Mouse (Mus musculus) left cerebral cortex, adult 2 months (tissue): ENCODE results near the gene Gm17334. TPM values are rescaled to one million over a fixed set of nuclear protein-coding genes. Genes with fewer than 3 reads are reported as not detected.

Source experiments
- DNase-seq, 2 experiments: peaks; one replicate each; pipeline ENCODE4 v3.0.0; 2021 to 2022; ENCODE audit warnings: low spot score in 2 of 2, mixed read lengths in 1 of 2; ENCODE audit errors: extremely low spot score in 1 of 2
- H3K27ac ChIP-seq: fragments of 200-600 bp; 2 replicates; pipeline ENCODE4 v1.8.1; 2022
- H3K4me3 ChIP-seq: fragments of 200-600 bp; 2 replicates; pipeline ENCODE4 v1.8.1; 2022
- CTCF ChIP-seq: fragments of 200-600 bp; IDR thresholded peaks from 2 replicates; pipeline ENCODE4 v1.8.1; 2022; ENCODE audit warnings: antibody characterized with exemption, mild to moderate bottlenecking, moderate library complexity
- intact Hi-C: fragments of 180-260 bp; cut with DNase I; formaldehyde crosslinking; loops from one replicate; pipeline ENCODE4 v1.15.1; 2025
- total RNA-seq, 2 experiments: library from RNA; stranded (reverse); gene quantifications; 2 replicates each; pipeline ENCODE4 v1.2.3; 2021

The Gm17334 gene
- total RNA-seq, 2 experiments from 2014 or later: 0.52 to 1.1 TPM

- intact Hi-C loops: no loop called here
- Histone ChIP-seq H3K4me3 (no peak overlapping the region), H3K27ac (no peak overlapping the region)
- DNase-seq: no peak
- no peak; the same call in 1 of the 2 replicates for TF ChIP-seq CTCF
These were observed 21.9 kb upstream of the Gm17334 start for GRCm38 (mm10) chr11:53794671-53795557.

GRCm38 (mm10) chr11:53794015-53794414 is 21.0 kb upstream of the Gm17334 start:
- no peak overlapping the region for H3K27ac ChIP-seq
- no peak for DNase-seq
- intact Hi-C loops: no loop called here
- TF ChIP-seq CTCF: no peak
- no peak overlapping the region for H3K4me3 ChIP-seq

GRCm38 (mm10) chr11:53792986-53793385 is 20.0 kb upstream of the Gm17334 start:
- intact Hi-C loops: no loop called here
- DNase-seq: no peak
- Histone ChIP-seq H3K27ac (no peak overlapping the region), H3K4me3 (no peak overlapping the region)
- no peak for TF ChIP-seq CTCF

- Histone ChIP-seq H3K4me3 (no peak overlapping the region), H3K27ac (no peak overlapping the region)
- no peak for DNase-seq
- intact Hi-C loops: no loop called here
- no peak for TF ChIP-seq CTCF
These were observed 16.3 kb upstream of the Gm17334 start for GRCm38 (mm10) chr11:53789277-53789676.

- no peak for DNase-seq
- intact Hi-C loops: no loop called here
- Histone ChIP-seq H3K27ac (no peak overlapping the region), H3K4me3 (no peak overlapping the region)
- no peak for TF ChIP-seq CTCF
These were observed 15.2 kb upstream of the Gm17334 start for GRCm38 (mm10) chr11:53788196-53788595.

- no peak overlapping the region for H3K4me3 ChIP-seq
- TF ChIP-seq CTCF: no peak
- intact Hi-C loops: no loop called here
- DNase-seq: no peak
- no peak overlapping the region for H3K27ac ChIP-seq
These were observed 13.4 kb upstream of the Gm17334 start for GRCm38 (mm10) chr11:53786058-53787031.

- no peak for TF ChIP-seq CTCF
- no peak overlapping the region for H3K4me3 ChIP-seq
- DNase-seq: no peak
- intact Hi-C loops: no loop called here
- no peak overlapping the region for H3K27ac ChIP-seq
These were observed 12.4 kb upstream of the Gm17334 start for GRCm38 (mm10) chr11:53785311-53785936.

- no peak for DNase-seq
- no peak for TF ChIP-seq CTCF
- Histone ChIP-seq H3K27ac (no peak overlapping the region), H3K4me3 (no peak overlapping the region)
- intact Hi-C loops: no loop called here
These were observed 10.3 kb upstream of the Gm17334 start for GRCm38 (mm10) chr11:53783288-53783687.

- no peak overlapping the region for H3K27ac ChIP-seq
- intact Hi-C loops: no loop called here
- TF ChIP-seq CTCF: no peak
- no peak for DNase-seq
- no peak overlapping the region for H3K4me3 ChIP-seq
These were observed 9.0 kb upstream of the Gm17334 start for GRCm38 (mm10) chr11:53781964-53782363.

- no peak for TF ChIP-seq CTCF
- H3K4me3 ChIP-seq: no peak overlapping the region
- H3K27ac ChIP-seq: no peak overlapping the region
- intact Hi-C loops: no loop called here
- DNase-seq: no peak
These were observed 8.3 kb upstream of the Gm17334 start for GRCm38 (mm10) chr11:53781201-53781775.

- intact Hi-C loops: no loop called here
- Histone ChIP-seq H3K27ac (no peak overlapping the region), H3K4me3 (no peak overlapping the region)
- DNase-seq: no peak
- no peak for TF ChIP-seq CTCF
These were observed 7.3 kb upstream of the Gm17334 start for GRCm38 (mm10) chr11:53780262-53780661.

- Histone ChIP-seq H3K27ac (no peak overlapping the region), H3K4me3 (no peak overlapping the region)
- intact Hi-C loops: no loop called here
- no peak for TF ChIP-seq CTCF
- no peak for DNase-seq
These were observed 6.8 kb upstream of the Gm17334 start for GRCm38 (mm10) chr11:53779808-53780207.
